26 mouse cellular contexts compared by ENCODE assay signal in the genomic region with DNA sequence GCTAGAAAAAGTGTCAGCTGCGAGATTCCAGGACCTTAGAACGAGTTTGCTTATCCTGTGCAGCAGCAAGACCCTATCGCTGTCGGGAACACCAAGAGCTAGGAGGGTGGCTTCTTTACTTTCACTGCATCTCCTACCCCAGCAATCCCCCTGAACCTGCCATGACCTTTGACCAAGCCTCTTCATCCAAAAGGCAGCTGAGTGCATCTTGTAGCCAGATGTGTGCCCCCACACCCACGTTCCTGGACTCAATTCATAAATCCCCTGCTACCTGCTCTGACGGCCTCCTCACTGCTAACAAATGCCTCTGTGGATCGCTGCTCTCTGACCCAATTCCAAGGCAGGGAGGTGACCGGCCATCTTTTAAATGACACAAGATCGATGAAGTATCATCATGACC.
A peak's percentile ranks its signal among the peaks of the same experiment; 100 is the strongest.
DNase-seq lines count a peak whose midpoint lies in the region; ATAC-seq and TF ChIP-seq lines count a peak whose summit lies in the region.
"Had no signal": no experiment of that assay in that cellular context is flagged by ENCODE, and none has a peak within 500 bp of the region (broad histone marks: within the 10 kb centered on the region; RNA-seq: fewer than 3 reads in every experiment).

No protein-coding gene starts in this region.

- no peak for TF ChIP-seq EP300 in liver, postnatal 0 days (IDR thresholded peaks at IDR 0.05; ENCODE audit: low read depth)

- no peaks in the 10 kb centered on the region for H3K27me3 ChIP-seq in neural tube, embryonic 15.5 days (replicated peaks)
- H3K27me3 ChIP-seq in limb, embryonic 10.5 days (ENCODE audit: low read depth, poor library complexity, severe bottlenecking) = peaks cover 55% of the 10 kb centered on the region
- no peaks in the 10 kb centered on the region for H3K27me3 ChIP-seq in liver, postnatal 0 days (ENCODE audit: insufficient read depth, low read length)
- H3K27me3 ChIP-seq: CH12.LX; hindbrain, embryonic 12.5 days; hindbrain, embryonic 15.5 days; Patski had no signal

- H3K36me3 ChIP-seq in neural tube, embryonic 15.5 days = no peaks in the 10 kb centered on the region
- H3K36me3 ChIP-seq in limb, embryonic 10.5 days = no peaks in the 10 kb centered on the region
- H3K36me3 ChIP-seq in liver, postnatal 0 days (replicated peaks; ENCODE audit: insufficient read depth, low read length) = no peaks in the 10 kb centered on the region
- H3K36me3 ChIP-seq: forebrain, embryonic 10.5 days; G1E; hindbrain, embryonic 12.5 days; hindbrain, embryonic 15.5 days had no signal

- 75% methylated on average over 9 of the region's 9 CpGs for WGBS in neural tube, embryonic 15.5 days
- 32% methylated on average over 9 of the region's 9 CpGs for WGBS in limb, embryonic 10.5 days
- WGBS in liver, postnatal 0 days (ENCODE audit: insufficient replicate concordance) = 64% methylated on average over 9 of the region's 9 CpGs

- H3K27ac ChIP-seq in neural tube, embryonic 15.5 days (replicated peaks) = no peak overlapping the region
- H3K27ac ChIP-seq in limb, embryonic 10.5 days = no peak overlapping the region
- no peak overlapping the region for H3K27ac ChIP-seq in liver, postnatal 0 days (ENCODE audit: low read depth)
- H3K27ac ChIP-seq: forebrain, embryonic 10.5 days; forebrain, embryonic 13.5 days; hindbrain, embryonic 12.5 days; hindbrain, embryonic 15.5 days had no signal

- H3K9ac ChIP-seq in neural tube, embryonic 15.5 days (replicated peaks) = no peak overlapping the region
- H3K9ac ChIP-seq in liver, postnatal 0 days (replicated peaks) = no peak overlapping the region
- H3K9ac ChIP-seq: forebrain, embryonic 13.5 days; hindbrain, embryonic 12.5 days; hindbrain, embryonic 15.5 days had no signal

- H3K4me2 ChIP-seq in neural tube, embryonic 15.5 days = no peak overlapping the region
- no peak overlapping the region for H3K4me2 ChIP-seq in liver, postnatal 0 days (ENCODE audit: low read depth, low read length)
- H3K4me2 ChIP-seq: forebrain, embryonic 13.5 days; heart, embryonic 11.5 days; hindbrain, embryonic 12.5 days; hindbrain, embryonic 15.5 days had no signal

- no peaks in the 10 kb centered on the region for H3K9me3 ChIP-seq in neural tube, embryonic 15.5 days (replicated peaks)
- no peaks in the 10 kb centered on the region for H3K9me3 ChIP-seq in limb, embryonic 10.5 days (replicated peaks)
- no peaks in the 10 kb centered on the region for H3K9me3 ChIP-seq in liver, postnatal 0 days (ENCODE audit: low read length)
- H3K9me3 ChIP-seq: forebrain, embryonic 10.5 days; forebrain, embryonic 13.5 days; G1E; hindbrain, embryonic 12.5 days; hindbrain, embryonic 15.5 days had no signal

- no peak overlapping the region for H3K4me3 ChIP-seq in neural tube, embryonic 15.5 days (replicated peaks)
- no peak overlapping the region for H3K4me3 ChIP-seq in limb, embryonic 10.5 days
- H3K4me3 ChIP-seq in liver, postnatal 0 days (ENCODE audit: low read depth, low read length) = no peak overlapping the region
- H3K4me3 ChIP-seq: forebrain, embryonic 10.5 days; forebrain, embryonic 13.5 days; hindbrain, embryonic 12.5 days; hindbrain, embryonic 15.5 days had no signal

- no peaks in the 10 kb centered on the region for H3K4me1 ChIP-seq in neural tube, embryonic 15.5 days
- peaks cover 48% of the 10 kb centered on the region for H3K4me1 ChIP-seq in limb, embryonic 10.5 days
- H3K4me1 ChIP-seq in liver, postnatal 0 days (ENCODE audit: insufficient read depth) = no peaks in the 10 kb centered on the region
- H3K4me1 ChIP-seq: hindbrain, embryonic 15.5 days had no signal

- no peak for TF ChIP-seq CTCF in liver, postnatal 0 days (IDR thresholded peaks at IDR 0.05; ENCODE audit: low read depth)

- DNase-seq in neural tube, embryonic 10.5 days (ENCODE audit: extremely low spot score, low spot score) = peak; percentile 35
- peak; percentile 15 for DNase-seq in embryo, embryonic 9.5 days (ENCODE audit: extremely low spot score)
- DNase-seq in limb, embryonic 10.5 days (ENCODE audit: low spot score) = peak; percentile 59
- peak; percentile 8 for DNase-seq in yolk sac, embryonic 10.5 days (ENCODE audit: low spot score)
- no peak for DNase-seq in thymus, postnatal 14 days
- no peak for DNase-seq in gastrocnemius, postnatal 4 days (ENCODE audit: low spot score in 2 of 2)
- no peak for DNase-seq in liver, postnatal 0 days
- DNase-seq: adrenal gland, postnatal 10 days; B cell, adult 2 months; cerebellum, adult 11 months; cerebellum, adult 2 months; cerebellum, adult 9-11 months; cerebellum, postnatal 25 days; gastrocnemius, postnatal 36 days; heart, adult 18-20 months; kidney, adult 11 months had no signal

- ATAC-seq in neural tube, embryonic 15.5 days (ENCODE audit: low FRiP score) = no peak
- ATAC-seq in liver, postnatal 0 days = no peak
- ATAC-seq: forebrain, embryonic 13.5 days; forebrain, embryonic 16.5 days; Patski had no signal

Comparison
In these comparisons a context has a peak if more than half of its experiments do, and no peak if none do; other contexts are left out.
1. DNase-seq: peak in neural tube, embryonic 10.5 days (single experiment), embryo, embryonic 9.5 days (single experiment), limb, embryonic 10.5 days (single experiment) and yolk sac, embryonic 10.5 days (single experiment); none in thymus, postnatal 14 days (single experiment), gastrocnemius, postnatal 4 days (0 of 2) and liver, postnatal 0 days (single experiment).